Mouse (Mus musculus): ENCODE results near the gene Kcnab1. TPM values are rescaled to one million over a fixed set of nuclear protein-coding genes. Genes with fewer than 3 reads are reported as not detected.

Gene Kcnab1
- total RNA-seq, 1 experiment from 2014 or later = 1.7 TPM

DNA sequence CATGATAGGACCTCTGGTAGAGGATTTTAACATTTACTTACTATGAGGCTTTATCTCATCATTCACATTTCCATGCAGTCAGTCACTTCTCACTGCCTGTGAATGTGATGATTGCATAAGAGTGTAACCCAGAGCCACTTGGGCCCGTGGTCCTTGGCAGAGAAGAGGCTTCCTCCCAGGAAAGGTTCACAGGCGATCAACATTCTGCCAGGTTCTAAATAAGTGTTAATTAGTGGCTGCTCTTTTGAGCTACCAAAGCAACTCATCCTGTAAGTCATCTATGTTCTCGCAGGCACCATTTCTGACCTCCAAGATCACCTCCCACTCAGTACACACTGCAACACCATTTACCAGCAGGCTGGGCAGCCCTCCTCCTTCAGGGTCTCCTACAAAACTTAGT lies 192.3 kb downstream of the Kcnab1 start:
- no peak for ATAC-seq (replicated peaks; ENCODE audit: low read depth, poor library complexity, severe bottlenecking)

DNA sequence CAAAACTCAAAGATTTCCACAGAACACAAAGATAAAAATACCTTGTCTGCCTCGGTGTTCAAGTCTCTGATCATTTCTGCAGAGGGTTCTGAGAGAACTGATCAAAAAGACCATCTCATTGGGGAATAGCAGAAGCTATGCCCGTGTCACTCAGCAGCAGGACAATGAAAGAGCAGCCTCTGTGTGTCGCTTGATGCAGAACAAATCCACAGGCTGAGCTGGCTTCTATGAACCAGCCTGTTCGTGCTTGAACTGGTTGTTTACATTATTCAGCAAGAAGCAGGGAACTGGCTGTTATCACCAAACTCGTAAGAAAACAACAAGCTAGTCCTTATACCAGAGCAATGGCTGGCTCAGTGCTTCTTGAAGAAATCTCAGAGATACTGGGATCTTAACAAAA lies 193.4 kb downstream of the Kcnab1 start:
- no peak for ATAC-seq (replicated peaks; ENCODE audit: low read depth, poor library complexity, severe bottlenecking)

DNA sequence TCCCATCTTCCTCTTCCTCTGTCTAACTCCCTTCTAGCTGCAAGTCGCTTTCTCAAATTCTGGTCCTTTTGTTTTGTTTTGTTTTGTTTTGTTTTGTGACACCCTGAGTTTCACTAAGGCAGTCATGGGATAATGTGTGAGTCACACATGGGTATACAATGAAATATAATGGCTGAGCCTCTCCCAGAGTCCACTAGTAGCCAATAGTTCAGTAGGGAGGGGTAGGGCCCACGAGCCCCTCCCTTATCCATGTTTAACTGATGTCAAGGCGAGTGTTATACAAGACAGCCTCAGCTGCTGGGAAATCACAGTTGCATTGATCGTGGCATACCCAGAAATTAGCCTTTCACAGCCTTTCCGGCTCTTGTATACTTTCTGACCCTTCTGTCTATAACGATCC lies 206.7 kb downstream of the Kcnab1 start:
- ATAC-seq (replicated peaks; ENCODE audit: low read depth, poor library complexity, severe bottlenecking) = no peak

DNA sequence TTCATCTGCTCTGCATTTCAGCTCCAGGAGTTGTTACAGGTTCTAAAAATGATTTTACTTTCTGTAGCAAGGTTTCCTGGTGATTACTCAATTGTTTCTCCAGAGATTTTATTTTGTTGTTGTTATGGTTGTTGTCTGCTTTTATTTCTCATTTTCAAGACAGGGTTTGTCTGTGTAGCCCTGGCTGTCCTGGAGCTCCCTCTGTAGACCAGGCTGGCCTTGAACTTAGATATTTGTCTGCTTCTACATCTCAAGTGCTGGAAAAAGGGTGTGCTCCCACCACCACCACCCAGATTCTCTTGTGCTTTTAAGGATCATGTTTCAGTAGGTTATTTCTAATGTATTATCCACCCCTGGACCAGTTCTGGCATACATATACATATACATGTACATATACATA lies 207.6 kb downstream of the Kcnab1 start:
- ATAC-seq (replicated peaks; ENCODE audit: low read depth, poor library complexity, severe bottlenecking) = no peak

DNA sequence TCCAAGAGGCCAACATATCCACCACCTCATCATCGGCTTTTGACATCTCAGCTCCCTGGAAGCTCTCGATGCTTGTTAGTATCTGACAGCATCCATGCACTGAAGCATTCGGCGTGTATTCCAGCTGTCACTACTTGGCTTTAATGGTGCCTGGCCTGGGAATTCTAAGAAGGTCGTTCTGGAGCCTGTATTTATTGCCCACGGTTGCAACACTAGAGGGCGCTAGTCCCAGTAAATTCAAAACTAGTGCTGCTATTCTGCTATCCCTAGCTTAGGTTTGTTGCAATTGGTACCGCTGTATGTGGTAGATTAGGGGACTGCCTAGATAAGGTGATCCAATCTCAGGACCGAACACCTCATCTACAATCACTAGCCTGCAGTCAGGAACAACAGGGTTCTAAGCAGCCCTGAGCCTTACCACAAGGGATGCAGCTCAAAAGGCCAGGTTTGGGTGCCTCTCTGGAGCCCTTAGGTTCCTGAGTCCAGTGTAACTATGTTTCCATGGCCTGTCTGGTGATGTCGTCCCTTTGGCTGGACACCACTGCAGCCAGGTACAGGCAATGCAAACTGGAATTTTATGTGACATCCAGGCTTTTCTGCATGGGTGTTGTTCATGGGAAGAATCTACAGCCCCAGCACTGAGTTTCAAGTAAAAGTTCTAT lies 208.8 kb downstream of the Kcnab1 start:
- ATAC-seq (replicated peaks; ENCODE audit: low read depth, poor library complexity, severe bottlenecking) = peak; percentile 76

DNA sequence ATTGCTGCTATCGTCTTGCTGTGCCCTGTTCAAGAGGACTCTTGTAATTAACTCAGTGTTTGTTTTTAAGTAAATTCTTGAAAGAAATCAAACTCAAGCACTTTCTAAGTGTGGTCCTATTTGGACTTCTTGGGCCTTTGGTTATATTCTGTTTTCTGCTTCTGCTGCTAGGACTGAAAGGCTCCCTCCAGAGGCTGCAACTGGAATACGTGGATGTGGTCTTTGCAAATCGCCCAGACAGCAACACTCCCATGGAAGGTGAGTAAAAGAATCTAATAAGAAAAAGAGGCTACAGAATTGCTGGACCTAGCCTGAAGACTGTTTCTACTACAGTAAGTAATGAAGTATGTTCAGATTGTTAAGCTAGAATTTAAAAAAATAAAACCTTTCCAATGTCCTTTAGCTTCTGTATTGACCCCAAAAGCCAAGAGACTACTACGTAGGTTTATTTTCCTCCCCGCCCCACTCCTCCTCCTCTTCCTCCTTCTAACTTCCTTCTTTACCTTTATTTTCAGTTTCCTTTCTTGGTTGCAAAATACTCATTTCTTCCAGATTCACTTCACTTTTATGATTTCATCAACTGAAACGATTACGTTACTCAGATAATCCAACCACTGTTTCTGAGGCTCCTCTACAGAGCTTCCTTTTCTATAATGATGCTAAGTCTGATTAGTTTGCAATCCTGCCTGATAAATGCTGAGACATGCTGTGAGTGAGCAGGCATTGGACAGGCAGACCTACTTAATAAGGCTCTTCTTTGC lies 210.2 kb downstream of the Kcnab1 start:
- ATAC-seq (replicated peaks; ENCODE audit: low read depth, poor library complexity, severe bottlenecking) = peak; percentile 84

DNA sequence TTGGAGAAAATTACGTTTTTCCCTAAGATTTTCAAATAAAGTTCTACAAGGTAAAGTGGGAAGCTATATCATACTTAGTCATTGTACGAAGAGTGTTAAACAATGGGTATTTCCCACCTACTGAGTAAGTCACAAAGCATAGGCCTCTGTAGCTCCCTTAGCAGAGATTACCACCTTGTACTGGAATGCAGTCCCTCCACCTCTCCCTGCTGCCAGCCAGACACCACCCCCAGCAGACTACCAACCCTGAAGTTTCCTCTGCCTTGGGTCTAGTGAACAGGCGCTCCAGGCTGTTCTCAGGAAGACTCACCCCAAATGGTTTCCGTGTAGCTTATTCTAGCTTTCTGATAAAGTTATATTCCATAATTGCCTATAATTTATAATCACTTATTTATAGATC lies 211.8 kb downstream of the Kcnab1 start:
- no peak for ATAC-seq (replicated peaks; ENCODE audit: low read depth, poor library complexity, severe bottlenecking)

DNA sequence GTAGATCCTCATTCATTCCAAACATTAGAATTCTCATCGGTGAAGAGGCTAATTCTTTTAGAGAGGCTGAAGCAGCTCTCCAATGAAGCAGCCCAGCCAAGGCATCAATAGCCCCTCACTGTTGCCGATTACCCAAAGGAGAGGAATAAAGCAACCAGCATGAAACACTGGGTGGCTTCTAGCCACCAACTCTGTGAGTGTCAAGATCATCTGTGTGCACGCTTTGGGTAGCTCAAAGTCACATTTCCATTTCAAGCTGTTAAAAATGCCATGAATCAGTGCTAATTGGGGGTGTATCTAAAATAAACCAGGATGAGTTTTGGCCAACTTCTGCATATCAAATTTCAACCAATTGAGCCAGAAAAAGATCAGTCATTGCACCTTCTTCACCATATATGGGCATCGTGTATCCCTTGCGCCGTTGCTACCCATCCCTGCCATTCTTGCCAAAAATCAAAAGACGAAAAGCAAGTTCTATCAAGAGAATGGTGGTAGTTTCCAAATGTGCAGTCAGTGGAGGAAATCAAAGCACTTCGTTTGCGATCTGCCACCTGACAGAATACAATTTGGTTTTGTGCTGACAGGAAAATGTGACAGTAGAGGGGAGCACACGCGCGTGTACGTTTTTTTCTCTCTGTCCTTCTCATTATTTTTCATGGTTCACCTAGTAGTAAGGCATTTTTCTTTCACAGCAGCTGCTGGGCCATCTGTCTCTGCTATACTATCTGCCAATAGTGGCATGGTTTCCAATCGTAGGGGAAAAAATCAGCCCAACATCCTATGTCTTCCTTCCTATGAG lies 213.0 kb downstream of the Kcnab1 start:
- ATAC-seq (replicated peaks; ENCODE audit: low read depth, poor library complexity, severe bottlenecking) = no peak

DNA sequence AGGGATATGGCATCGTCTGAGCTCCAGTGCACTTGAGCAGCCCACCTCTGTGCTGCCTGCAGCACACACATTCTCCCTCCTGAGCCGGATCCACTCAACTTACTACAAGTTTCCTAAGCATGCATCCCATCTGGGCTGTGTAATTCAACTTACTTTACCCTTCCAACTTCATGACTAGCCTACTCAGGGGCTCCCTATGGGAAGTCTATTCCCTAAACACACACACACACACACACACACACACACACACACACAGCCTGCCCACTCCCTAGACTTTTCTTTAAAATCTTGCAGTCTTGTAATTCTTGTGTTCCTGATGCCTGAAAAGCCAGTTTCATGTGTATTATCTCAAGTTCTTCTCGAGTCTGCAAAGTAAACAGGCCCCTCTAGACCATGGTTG lies 216.1 kb downstream of the Kcnab1 start:
- ATAC-seq (replicated peaks; ENCODE audit: low read depth, poor library complexity, severe bottlenecking) = no peak

DNA sequence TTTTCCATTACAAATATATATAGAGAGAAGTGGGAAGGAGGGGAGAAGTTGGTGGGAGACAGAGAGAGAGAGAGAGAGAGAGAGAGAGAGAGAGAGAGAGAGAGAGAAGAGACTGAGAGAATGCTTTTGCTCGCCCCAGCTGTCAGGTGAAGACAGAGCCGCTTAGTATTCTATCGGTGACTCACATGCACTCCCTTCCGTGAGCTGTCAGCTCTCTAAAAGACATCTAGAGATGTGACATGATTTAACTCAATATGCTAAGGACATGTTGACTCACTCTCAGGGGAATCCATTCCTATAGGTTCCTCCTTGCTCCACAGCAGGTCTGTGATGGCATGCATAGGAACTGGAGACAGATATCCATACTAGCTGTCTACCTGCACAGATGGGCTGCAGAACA lies 219.6 kb downstream of the Kcnab1 start:
- no peak for ATAC-seq (replicated peaks; ENCODE audit: low read depth, poor library complexity, severe bottlenecking)

DNA sequence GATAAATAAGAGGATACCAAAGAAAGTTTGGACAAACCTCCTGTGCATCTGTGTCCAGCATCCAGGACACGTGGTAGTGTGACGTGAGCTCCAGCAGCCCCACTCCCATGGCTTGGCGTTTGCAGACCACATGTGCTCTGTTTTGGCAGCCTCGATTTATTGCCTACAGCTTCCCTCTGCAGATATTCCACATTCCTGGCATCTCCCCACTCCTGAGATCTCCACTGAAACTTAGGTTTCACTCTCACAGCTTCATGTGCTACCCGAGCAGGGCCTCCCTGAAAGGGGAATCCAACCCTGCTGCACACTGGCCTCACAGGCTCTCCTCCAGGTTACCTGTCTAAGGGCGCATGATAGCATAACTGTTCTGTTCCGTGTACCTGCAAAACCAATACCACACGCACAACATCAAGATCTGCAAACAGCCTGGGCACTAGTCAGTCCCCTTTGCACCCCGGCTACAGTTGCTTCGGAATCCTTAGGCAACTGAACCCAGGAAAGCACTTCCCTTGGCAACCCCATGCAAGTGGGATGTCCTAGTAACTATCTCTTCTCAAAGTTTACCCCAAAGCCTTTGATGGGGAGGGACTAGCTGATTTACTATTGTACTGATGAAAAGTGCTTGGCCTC lies 228.8 kb downstream of the Kcnab1 start:
- ATAC-seq (replicated peaks; ENCODE audit: low read depth, poor library complexity, severe bottlenecking) = no peak

DNA sequence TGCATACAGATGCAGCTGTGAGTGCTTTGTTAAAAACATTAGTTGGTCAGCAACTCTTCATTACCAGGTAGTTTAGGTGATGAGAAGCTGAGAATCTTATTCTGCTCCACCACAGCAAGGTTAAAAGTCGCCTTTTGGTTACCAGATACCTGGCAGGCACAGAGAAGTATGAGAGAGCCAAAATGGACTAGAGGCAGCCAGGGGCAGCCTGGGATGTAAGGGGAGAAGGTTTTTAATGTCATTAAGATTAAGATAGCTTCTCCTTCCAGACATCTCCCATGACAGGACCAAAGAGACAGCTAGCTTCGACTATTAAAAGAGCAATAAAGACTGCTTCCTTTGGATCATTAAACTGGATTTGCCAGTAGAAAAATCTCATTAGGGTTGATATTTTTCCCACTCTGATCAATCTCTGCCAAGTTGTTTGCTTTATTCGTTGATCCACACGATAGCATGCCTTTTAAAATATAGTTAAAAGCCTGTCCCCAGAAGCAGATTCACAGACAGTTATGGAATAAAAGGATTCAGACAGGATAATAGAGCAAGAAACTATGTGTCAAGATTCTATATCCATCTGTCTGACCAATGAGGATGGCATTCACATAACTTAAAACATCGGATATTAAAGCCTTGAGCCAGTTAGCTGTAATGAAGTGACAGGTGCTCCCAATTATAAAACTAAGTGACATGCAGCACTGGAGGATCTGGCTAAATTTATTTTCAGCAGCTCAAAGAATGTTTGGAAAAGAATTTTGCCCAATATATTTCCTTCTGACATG lies 231.2 kb downstream of the Kcnab1 start:
- ATAC-seq (replicated peaks; ENCODE audit: low read depth, poor library complexity, severe bottlenecking) = no peak

DNA sequence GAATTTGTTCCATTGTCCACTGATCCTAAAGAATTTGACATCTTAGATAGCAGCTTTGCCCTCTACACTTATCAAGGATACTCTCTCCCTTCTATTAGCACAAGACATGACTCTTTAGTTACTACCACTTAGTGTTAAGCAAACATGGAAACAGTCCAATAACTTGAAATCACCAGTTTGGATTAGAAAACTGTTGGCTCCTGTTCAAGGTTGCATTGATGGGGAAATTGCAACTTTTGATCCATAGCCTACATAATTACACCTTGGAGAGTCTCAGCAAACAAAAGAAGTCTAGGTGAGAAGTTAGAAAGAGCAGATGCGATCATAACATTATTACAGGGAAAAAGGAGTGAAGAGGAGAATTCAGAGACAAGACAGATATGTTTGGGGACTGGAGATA lies 237.0 kb downstream of the Kcnab1 start:
- no peak for ATAC-seq (replicated peaks; ENCODE audit: low read depth, poor library complexity, severe bottlenecking)

DNA sequence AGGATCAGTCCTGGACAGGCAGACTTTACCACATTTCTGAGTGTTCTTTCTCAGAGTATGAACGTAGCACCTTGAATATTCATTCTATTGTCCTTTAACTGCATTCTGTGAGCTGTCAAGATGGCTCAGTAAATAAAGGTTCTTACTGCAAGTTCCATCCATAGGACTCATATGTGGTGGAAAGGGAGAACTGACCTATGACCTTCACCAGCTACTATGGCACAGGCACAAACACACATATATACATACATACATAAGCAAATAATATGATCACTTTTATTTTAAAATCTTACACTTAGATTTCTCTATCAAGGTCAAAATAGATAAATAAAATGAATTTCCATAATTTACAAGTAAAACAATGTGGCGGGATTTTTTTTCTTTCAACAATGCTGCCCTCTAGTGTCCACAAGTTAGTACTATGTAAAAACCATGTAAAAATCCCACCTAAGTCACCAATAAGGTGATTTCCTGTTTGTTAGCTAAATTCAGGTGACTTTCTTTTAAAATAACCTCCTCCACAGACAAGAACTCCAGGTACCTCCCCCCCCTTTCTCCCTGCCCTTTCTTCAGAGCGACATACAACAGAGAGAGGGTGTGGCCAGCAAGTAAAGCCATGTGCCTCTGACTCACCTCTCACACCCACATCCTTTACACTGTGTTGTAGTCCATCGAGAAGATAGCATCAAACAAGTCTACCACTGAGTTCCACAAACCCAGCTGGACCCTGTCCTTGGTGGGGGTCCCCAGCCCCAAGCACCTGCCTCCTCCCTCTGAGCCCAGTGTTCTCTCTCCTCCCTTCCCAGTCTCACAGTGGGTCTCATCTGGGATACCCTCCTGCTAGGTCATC lies 243.3 kb downstream of the Kcnab1 start:
- ATAC-seq (replicated peaks; ENCODE audit: low read depth, poor library complexity, severe bottlenecking) = peak; percentile 42; the same call in 1 of the 2 replicates

DNA sequence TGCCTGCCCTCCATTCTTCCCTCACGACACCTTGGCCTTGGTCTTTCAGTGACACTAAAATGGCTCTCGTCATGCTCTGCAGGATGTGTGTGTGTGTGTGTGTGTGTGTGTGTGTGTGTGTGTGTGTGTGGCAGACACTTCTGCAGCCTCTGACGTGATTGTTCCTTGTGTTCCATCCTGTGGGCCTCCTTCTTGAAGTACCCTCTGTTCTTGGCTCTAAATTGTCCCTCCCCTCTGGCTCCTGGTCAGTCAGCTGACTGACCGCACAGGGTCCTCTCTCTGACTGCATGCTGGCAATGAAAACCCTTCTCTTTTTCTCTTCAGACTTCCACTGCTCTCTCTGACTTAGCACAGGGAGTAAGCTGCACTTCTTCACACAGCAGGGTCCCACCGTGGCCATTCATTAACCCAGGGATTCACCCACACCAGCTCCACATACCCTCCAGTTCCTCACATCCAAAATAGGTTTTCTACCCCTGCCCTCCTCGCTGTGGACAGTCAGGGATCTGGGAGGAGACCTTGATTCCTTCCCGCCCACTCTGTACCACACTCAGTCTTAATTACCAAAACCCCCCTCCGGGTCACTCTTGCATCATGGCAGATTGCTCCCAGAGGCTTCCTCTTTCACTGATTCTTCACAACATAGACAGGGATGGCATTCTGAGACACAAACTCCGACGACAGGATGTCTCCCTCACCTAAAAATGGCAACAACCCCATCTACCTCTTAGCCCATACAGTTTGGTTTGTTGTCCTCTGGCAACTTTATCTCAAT lies 244.3 kb downstream of the Kcnab1 start:
- ATAC-seq (replicated peaks; ENCODE audit: low read depth, poor library complexity, severe bottlenecking) = peak; percentile 14; the same call in 1 of the 2 replicates

DNA sequence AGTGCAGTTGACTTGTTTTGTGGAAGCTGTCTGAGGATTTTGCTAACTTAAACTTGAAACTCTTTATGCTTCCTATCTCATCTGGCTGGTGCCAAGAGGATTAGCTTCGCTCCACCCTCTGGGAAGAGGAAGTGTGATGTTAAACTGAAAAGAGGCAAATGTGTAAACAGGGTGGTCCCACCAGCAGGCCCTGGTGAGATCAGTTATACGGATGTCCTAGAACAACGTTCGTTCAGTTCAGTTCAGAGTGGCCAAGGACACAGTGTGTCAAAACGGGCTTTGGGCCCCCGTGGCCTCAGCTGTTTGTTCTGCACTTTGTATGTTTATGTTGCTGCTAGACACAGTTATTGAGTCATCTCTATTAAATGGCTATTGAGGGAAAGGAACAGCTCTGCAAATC lies 246.3 kb downstream of the Kcnab1 start:
- ATAC-seq (replicated peaks; ENCODE audit: low read depth, poor library complexity, severe bottlenecking) = no peak

DNA sequence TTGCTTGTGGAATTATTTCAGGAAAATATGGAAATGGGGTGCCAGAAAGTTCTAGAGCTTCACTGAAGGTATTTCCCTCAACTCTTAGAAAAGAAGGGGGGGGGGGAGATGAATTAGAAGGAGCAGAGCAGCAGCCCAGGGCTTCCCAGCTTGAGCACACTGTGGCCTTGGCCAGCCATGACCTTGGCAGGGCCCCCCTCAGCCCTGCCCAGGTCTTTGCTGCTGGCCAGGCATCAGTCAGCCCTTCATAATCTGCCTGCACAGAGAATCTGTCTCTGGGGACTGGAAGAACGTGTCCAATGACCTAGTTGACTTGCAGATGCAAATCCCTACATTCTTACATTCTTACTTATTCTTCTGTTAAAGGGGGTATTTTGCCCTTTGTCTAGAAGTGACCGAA lies 249.1 kb downstream of the Kcnab1 start:
- ATAC-seq (replicated peaks; ENCODE audit: low read depth, poor library complexity, severe bottlenecking) = no peak

DNA sequence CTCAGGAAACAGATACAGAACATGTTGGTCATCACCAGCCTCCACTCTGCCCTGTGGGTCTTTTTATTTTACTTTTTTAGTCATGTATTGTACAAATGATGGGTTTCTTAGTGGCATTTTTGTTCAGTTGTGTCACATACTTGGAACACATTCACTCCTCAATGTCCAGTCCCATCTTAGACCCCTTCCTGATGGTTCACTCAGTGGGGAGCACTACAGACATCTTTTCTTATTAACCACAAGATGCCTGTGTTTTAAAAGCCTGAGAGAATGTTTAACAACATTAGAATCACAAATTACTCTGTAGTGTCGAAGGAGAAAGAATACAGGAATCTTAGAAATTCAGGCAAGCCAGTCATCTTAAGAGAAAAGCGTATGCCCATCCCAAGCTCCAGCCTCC lies 249.7 kb downstream of the Kcnab1 start:
- ATAC-seq (replicated peaks; ENCODE audit: low read depth, poor library complexity, severe bottlenecking) = no peak
